Mouse (Mus musculus) lung, postnatal 0 days (tissue): ENCODE data around the gene Nalcn.

Source experiments
- CTCF ChIP-seq: IDR thresholded peaks from 2 replicates; pipeline ENCODE4 v1.5.1; 2016; ENCODE audit warnings: antibody characterized with exemption, mild to moderate bottlenecking
- EP300 ChIP-seq: IDR thresholded peaks from 2 replicates; pipeline ENCODE4 v1.6.1; 2016; ENCODE audit warnings: antibody characterized with exemption, mild to moderate bottlenecking, control low read depth

- TF ChIP-seq CTCF = no peak
- no peak for TF ChIP-seq EP300
These were observed 344.8 kb downstream of the Nalcn start for GRCm38 (mm10) chr14:123282165-123282564.
